Mouse (Mus musculus): ENCODE measurements at regions not wholly inside any gene's neighbourhood (a gene's known extent, or its start where the extent isn't known, plus 50 kb on each side); places are given as distances from the start of the nearest gene placed in this dataset.

GRCm38 (mm10) chr3:50813760-50814400 is 370.5 kb upstream of the Slc7a11 start:
- no peak for DNase-seq (ENCODE audit: low spot score in 2 of 2)

- DNase-seq (ENCODE audit: low spot score in 2 of 2): no peak
Measured at GRCm38 (mm10) chr3:50815716-50816115, 372.3 kb upstream of the Slc7a11 start.

GRCm38 (mm10) chr3:50816479-50816878 is 373.1 kb upstream of the Slc7a11 start:
- peak; percentile 22 to 25 for DNase-seq (ENCODE audit: low spot score in 2 of 2)

GRCm38 (mm10) chr3:50817361-50817760 is 373.9 kb upstream of the Slc7a11 start:
- no peak for DNase-seq (ENCODE audit: low spot score in 2 of 2)

- DNase-seq (ENCODE audit: low spot score in 2 of 2): no peak
Measured at GRCm38 (mm10) chr3:50820776-50821175, 377.4 kb upstream of the Slc7a11 start.

- no peak for DNase-seq (ENCODE audit: low spot score in 2 of 2)
Measured at GRCm38 (mm10) chr3:50825534-50826423, 382.4 kb upstream of the Slc7a11 start.

GRCm38 (mm10) chr3:50826424-50826819 is 383.0 kb upstream of the Slc7a11 start:
- no peak for DNase-seq (ENCODE audit: low spot score in 2 of 2)

- no peak for DNase-seq (ENCODE audit: low spot score in 2 of 2)
Measured at GRCm38 (mm10) chr3:50829211-50829610, 385.8 kb upstream of the Slc7a11 start.

GRCm38 (mm10) chr3:50830446-50830845 is 387.0 kb upstream of the Slc7a11 start:
- no peak for DNase-seq (ENCODE audit: low spot score in 2 of 2)

- DNase-seq (ENCODE audit: low spot score in 2 of 2): no peak
Measured at GRCm38 (mm10) chr3:50830926-50831325, 387.5 kb upstream of the Slc7a11 start.

- DNase-seq (ENCODE audit: low spot score in 2 of 2): no peak
Measured at GRCm38 (mm10) chr3:50842216-50842615, 382.0 kb upstream of the Noct start.

GRCm38 (mm10) chr3:50844835-50845301 is 379.4 kb upstream of the Noct start:
- no peak for DNase-seq (ENCODE audit: low spot score in 2 of 2)

- DNase-seq (ENCODE audit: low spot score in 2 of 2): no peak
Measured at GRCm38 (mm10) chr3:50845311-50845710, 378.9 kb upstream of the Noct start.

- no peak for DNase-seq (ENCODE audit: low spot score in 2 of 2)
Measured at GRCm38 (mm10) chr3:50848528-50848927, 375.7 kb upstream of the Noct start.

- DNase-seq (ENCODE audit: low spot score in 2 of 2): no peak
Measured at GRCm38 (mm10) chr3:50851083-50851637, 373.1 kb upstream of the Noct start.

- DNase-seq (ENCODE audit: low spot score in 2 of 2): no peak
Measured at GRCm38 (mm10) chr3:50867105-50867504, 357.1 kb upstream of the Noct start.

GRCm38 (mm10) chr3:50869211-50869610 is 355.0 kb upstream of the Noct start:
- no peak for DNase-seq (ENCODE audit: low spot score in 2 of 2)

GRCm38 (mm10) chr3:50879050-50879449 is 345.2 kb upstream of the Noct start:
- no peak for DNase-seq (ENCODE audit: low spot score in 2 of 2)

GRCm38 (mm10) chr3:50879595-50879994 is 344.7 kb upstream of the Noct start:
- DNase-seq (ENCODE audit: low spot score in 2 of 2): no peak

- DNase-seq (ENCODE audit: low spot score in 2 of 2): no peak
Measured at GRCm38 (mm10) chr3:50881437-50882248, 342.6 kb upstream of the Noct start.

- DNase-seq (ENCODE audit: low spot score in 2 of 2): peak in 1 of 2 experiments; percentile 32
Measured at GRCm38 (mm10) chr3:50882249-50882733, 342.0 kb upstream of the Noct start.

- DNase-seq (ENCODE audit: low spot score in 2 of 2): no peak
Measured at GRCm38 (mm10) chr3:50886336-50886735, 337.9 kb upstream of the Noct start.

All from frontal cortex, postnatal 10 days (tissue).